Mouse (Mus musculus) cerebral cortex, adult 2 months (tissue): Measurements from ENCODE around the gene Gusb.

ENCODE experiments used
- WGBS: fragments of 180-500 bp; shearing (Covaris S2); methylation state at CpG from one replicate; pipeline ENCODE4 v1.1.7; 2018; 5-methylcytosine and 5-hydroxymethylcytosine counted together

The Gusb gene

GRCm38 (mm10) chr5:129974866-129975311, 28.0 kb downstream of the Gusb start:
- WGBS: 84% methylated on average over 4 of the region's 4 CpGs

DNA sequence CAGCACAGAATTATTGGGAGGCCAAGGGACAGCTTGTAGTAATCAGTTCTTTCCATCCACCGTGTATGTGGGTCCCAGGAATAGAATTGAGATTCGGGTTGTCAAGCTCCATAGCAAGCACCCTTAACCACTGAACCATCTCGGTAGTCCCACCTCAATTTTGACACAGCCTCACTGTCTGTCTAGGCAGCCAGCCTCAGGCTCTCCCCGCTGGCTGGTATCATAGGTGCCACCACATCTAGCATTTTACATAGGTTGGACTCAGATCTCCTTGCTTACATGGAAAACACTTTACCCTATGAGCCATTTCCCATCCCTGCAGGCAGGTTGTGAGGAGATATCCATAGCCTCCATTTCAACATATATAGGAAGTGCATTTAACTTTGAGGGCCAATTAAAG, 28.5 kb downstream of the Gusb start:
- 90% methylated on average over 4 of the region's 4 CpGs for WGBS

DNA sequence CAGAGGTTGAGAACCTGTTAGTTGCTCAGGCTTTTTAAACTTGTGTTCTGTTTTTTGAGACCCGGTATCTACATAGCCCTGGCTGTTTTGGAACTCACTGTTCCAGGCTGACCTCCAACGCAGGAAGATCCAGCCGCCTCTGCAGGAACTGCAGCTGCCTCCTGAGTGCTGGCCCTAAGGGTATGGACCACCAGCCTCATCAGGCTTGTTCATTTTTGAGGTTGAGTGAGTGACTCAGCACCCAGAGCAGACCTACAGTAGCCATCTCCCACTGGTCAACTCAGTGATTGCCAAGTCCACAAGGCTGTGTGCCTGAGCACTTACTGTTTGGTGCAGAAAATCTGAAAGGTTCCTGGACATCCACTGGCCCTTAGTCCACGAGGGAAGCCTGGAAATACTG, 31.4 kb downstream of the Gusb start:
- WGBS: 79% methylated on average over 4 of the region's 4 CpGs

DNA sequence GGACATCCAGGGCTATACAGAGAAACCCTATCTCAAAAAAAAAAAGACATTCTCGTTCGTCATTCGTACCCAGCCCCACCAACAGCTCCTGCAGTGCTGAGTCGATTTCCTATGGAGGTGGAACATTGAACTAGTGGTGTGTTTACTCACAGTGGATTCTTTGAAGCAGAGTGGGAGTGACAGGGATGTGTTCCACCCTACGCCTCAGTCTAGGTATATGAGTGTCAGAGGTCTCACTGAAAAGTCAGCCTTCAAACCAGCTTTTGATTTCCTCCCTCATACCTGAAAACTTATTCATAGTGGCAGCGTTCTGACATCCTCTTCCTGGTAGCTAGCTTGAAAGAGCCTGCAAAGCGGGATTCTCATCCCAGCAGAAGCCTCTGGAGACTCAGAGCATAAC, 34.4 kb downstream of the Gusb start:
- 75% methylated on average over 7 of the region's 7 CpGs for WGBS

DNA sequence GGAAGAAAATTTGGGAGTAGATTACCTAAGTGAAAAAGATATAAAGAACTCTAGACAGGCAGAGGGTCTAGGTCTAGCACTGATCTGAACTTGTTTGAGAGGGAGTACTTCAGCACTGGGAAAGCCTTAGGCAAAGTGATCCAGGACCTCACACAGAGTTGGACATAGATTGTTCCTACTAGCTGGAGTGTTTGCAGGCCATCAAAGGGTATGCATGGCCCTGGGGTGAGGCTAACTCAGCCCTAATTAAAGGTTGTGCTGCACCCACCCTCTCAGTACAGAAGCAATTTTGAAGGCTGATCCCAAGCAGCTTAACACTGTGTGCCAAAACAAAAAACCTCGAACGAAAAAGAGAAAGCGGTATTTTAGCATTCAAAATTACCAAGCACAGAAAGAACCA, 36.4 kb downstream of the Gusb start:
- WGBS: 46% methylated on average over 3 of the region's 3 CpGs

GRCm38 (mm10) chr5:129963224-129963623, 39.6 kb downstream of the Gusb start:
- 43% methylated on average over 4 of the region's 4 CpGs for WGBS

GRCm38 (mm10) chr5:129955792-129956191, 47.1 kb downstream of the Gusb start:
- 71% methylated on average over 6 of the region's 6 CpGs for WGBS

DNA sequence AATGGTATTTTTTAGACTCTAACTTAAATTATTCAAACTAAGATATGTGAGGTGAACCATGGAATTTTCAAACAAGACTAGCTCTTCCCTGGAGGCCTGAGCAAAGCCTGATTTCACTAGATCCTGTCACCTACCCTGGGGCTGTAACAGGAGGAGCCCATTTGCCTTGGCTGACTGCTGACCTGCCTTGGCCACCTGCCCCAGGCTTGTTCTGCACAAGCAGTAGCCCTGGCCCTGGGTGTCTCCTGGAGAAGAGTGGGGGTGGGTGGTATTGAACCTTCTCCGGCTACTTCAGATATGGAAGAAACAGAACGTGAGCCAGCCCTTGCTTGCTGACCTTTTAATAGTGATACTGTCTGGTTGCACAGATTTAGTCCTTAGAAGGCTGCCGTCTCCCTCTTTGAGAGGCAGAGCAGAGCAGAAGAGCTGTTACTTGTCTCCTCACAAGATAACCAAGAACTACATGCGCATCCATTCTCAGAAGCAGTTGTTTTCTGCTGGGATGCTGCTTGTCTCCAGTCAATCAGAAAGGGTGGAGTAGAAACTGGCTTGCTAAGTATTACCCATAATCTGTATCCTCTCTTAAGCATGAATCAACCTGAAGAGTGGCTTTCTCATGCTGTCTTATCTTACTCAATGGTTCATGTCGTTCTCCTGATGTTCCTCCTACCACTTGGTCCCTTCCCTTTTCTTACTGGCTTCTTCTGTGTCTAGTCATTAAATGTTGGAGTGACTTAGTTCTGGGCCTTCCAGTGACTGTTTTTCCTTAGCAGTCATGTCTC, 48.2 kb downstream of the Gusb start:
- 69% methylated on average over 5 of the region's 5 CpGs for WGBS

DNA sequence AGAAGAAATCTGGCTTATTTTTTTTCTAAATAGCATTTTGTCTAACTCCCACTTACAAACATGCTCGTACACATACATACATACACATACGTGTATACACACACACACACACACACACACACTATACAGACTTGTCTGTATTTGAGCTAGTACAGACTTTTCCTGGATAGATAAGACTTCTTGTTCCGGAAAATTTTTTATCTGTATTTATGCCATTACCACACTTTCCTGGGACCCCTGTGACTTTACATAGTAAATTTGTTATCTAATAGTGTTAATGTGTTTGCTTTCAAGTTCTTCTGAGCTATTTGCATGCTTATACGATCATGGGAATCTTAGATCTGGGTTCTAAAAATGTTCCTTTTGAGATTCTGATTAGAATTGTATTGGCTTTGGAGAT, 50.7 kb downstream of the Gusb start:
- 95% methylated on average over 4 of the region's 4 CpGs for WGBS

DNA sequence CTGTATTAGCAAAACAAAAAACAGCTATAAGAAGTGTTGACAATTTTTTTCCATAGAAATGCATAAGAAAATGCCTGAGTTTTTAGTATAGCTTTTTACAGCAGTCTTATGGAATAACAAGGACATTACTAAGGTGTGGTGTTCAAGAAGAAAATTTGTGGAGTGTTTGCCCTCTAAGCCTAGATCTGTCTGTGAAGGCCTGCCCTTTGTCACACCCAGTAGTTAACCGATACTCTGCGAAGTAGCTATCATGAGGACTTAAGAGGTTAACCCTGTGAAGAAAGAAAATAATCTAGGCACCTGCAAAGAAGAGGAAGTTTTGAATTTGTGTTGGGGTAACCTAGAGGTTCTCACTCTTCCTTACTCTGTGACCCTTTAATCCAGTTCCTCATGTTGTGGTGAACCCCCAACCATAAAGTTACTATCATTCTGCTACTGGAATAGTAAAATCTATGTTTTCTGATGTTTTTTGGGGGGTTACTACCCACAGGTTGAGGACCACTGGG, 55.3 kb downstream of the Gusb start:
- WGBS: 98% methylated on average over 2 of the region's 2 CpGs

DNA sequence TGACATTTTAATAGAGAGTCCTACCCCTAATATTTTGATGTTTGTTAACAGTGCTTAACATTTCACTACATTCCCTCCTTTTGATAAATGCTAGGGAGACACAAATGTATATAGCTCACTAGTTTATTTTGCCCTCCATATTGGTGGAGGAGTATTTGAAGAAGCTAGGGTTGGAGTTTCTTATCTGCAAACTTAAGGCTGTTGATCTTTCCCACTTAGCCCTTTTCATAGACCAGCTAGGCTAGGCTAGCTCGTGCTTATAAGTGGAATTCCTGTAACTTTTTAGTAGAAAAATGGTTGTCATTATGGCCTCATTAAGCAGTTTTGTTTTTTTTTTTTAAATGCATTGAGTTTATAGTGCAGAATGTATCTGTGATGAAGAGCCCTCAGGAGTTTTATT, 59.4 kb downstream of the Gusb start:
- WGBS: 88% methylated on average over 1 of the region's 1 CpGs

GRCm38 (mm10) chr5:129942073-129942939, 60.5 kb downstream of the Gusb start:
- WGBS: 1% methylated on average over 56 of the region's 82 CpGs

DNA sequence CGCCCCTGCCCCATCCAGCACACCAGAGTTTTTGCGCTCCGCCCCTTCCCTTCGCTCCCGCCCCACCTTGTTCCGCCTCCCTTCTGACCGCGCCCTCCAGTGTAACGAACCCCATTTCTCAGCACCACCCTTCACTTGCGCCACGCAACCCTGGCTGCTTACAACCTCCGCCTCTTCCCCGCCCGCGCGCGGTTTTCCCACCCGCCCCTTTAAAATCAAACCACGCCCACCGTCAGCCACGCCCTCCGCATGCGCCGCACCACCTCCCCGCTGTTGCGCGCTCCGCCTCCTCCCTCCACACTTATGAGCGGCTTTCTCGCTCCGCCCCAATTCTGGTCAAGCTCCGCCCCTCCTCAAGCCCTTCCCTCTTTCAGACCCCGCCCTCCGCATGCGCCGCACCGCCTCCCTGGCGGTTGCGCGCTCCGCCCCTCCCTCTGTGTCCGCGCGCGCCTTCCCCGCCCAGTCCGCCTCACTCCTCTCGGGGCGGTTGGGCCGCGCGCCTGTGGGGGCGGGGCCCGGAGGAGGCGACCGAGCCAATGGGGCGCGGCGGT, 61.3 kb downstream of the Gusb start, which contains the start of gene Vkorc1l1:
Gene Vkorc1l1 (plus strand): TSS at position 476 of the 551 bp plus-strand sequence.
- WGBS: 2% methylated on average over 59 of the region's 59 CpGs

DNA sequence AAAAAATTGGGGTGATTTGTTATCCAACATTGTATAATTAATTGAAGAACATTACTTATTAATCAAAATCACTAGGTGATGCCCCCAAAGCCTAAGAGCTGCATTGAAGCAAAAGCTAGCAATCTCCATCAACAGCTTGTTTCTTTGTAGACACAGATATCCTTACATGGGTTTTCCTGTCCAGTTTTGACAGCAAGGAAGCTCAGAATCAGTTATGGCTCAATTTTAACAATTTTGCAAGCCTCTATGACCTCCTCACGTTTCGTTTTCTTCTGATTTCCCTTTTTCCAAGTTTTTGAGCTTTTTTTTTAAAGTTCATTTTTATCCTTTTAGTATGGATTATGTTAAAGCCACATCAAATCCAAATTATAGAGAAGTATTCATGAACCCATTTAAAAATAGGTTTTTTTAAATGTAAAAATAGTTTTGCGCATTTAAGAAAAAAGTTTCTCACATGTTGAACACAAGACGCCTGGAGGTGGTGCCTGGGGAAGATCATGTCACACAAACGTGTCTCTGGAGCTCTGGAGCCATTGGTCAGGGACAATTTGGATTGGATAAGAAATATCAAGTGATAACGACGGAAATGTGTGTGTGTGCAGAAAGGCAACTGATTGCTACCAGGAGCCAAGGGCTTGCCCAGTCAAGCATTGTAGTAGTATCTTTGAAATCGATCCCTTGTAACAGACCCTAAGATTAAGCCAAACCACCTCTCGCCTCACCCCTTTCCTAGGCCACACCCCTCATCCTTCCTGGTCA, 61.9 kb downstream of the Gusb start:
- WGBS: 3% methylated on average over 9 of the region's 9 CpGs

- WGBS: 41% methylated on average over 2 of the region's 2 CpGs
Observed at GRCm38 (mm10) chr5:129940281-129940680, 62.6 kb downstream of the Gusb start.
